Mouse (Mus musculus) lung, postnatal 10 days (tissue): ENCODE measurements around the gene Itga7.

Experiments
- DNase-seq: peaks from one replicate; pipeline ENCODE4 v3.0.0; 2021

The Itga7 gene

GRCm38 (mm10) chr10:128933574-128933973, at the start of gene Itga7:
Gene Itga7, plus strand, starts transcription at chr10:128933818.
- DNase-seq = no peak

GRCm38 (mm10) chr10:128888941-128889827, 44.4 kb upstream of the Itga7 start:
- no peak for DNase-seq

GRCm38 (mm10) chr10:128889846-128890245, 43.8 kb upstream of the Itga7 start:
- DNase-seq = no peak

GRCm38 (mm10) chr10:128890383-128891295, 43.0 kb upstream of the Itga7 start:
- DNase-seq = peak; percentile 25

GRCm38 (mm10) chr10:128891296-128892094, 42.1 kb upstream of the Itga7 start, which contains the start of gene Gdf11:
Gene Gdf11, minus strand, starts transcription at chr10:128891718.
- peak; percentile 71 for DNase-seq

GRCm38 (mm10) chr10:128892246-128892645, 41.4 kb upstream of the Itga7 start:
- DNase-seq = no peak

- DNase-seq = peak; percentile 92
Observed at GRCm38 (mm10) chr10:128895437-128895836, 38.2 kb upstream of the Itga7 start.

- no peak for DNase-seq
Observed at GRCm38 (mm10) chr10:128895952-128896693, 37.5 kb upstream of the Itga7 start.

GRCm38 (mm10) chr10:128896807-128897206, 36.8 kb upstream of the Itga7 start:
- no peak for DNase-seq

- no peak for DNase-seq
Observed at GRCm38 (mm10) chr10:128897501-128897900, 36.1 kb upstream of the Itga7 start.

- no peak for DNase-seq
Observed at GRCm38 (mm10) chr10:128899759-128900490, 33.7 kb upstream of the Itga7 start.

- DNase-seq = no peak
Observed at GRCm38 (mm10) chr10:128900698-128901097, 32.9 kb upstream of the Itga7 start, which contains the start of gene Cd63. Gene Cd63, plus strand, starts transcription at chr10:128900989.

GRCm38 (mm10) chr10:128901409-128901808, 32.2 kb upstream of the Itga7 start:
- DNase-seq = no peak

- DNase-seq = no peak
Observed at GRCm38 (mm10) chr10:128902409-128902988, 31.1 kb upstream of the Itga7 start.

GRCm38 (mm10) chr10:128904812-128905211, 28.8 kb upstream of the Itga7 start:
- no peak for DNase-seq

- DNase-seq = no peak
Observed at GRCm38 (mm10) chr10:128908778-128909448, 24.7 kb upstream of the Itga7 start.

GRCm38 (mm10) chr10:128909567-128910028, 24.0 kb upstream of the Itga7 start:
- peak; percentile 91 for DNase-seq

- peak; percentile 70 for DNase-seq
Observed at GRCm38 (mm10) chr10:128910066-128910841, 23.4 kb upstream of the Itga7 start.

GRCm38 (mm10) chr10:128911430-128911829, 22.2 kb upstream of the Itga7 start:
- DNase-seq = no peak
